Mouse (Mus musculus) heart, postnatal 0 days (tissue): Measurements from ENCODE around the gene Hdac7. TPM values are rescaled to one million over a fixed set of nuclear protein-coding genes. Genes with fewer than 3 reads are reported as not detected.
A peak's percentile ranks its signal among the peaks of the same experiment; 100 is the strongest.

Experiments
- ATAC-seq: fragments of 200-750 bp; cut with Nextera tagmentation; 2 replicates; pipeline ENCODE4 v1.8.0; 2017; ENCODE audit warnings: low read depth, moderate number of reproducible peaks, moderate library complexity; ENCODE audit not compliant: insufficient read depth
- DNase-seq: peaks from one replicate; pipeline ENCODE4 v3.0.0-alpha.2; 2016; ENCODE audit warnings: low spot score
- H3K27ac ChIP-seq: fragments of 300-500 bp; sonication (generic); 2 replicates; pipeline ENCODE4 v1.5.1; 2014; ENCODE audit warnings: low read depth, mild to moderate bottlenecking
- H3K27me3 ChIP-seq: fragments of 300-500 bp; sonication (generic); 2 replicates; pipeline ENCODE4 v1.6.1; 2014; ENCODE audit warnings: low read length, mixed read lengths; ENCODE audit not compliant: control insufficient read depth, insufficient read depth
- H3K36me3 ChIP-seq: fragments of 300-500 bp; sonication (generic); replicated peaks from 2 replicates; pipeline ENCODE4 v1.6.1; 2014; ENCODE audit warnings: low read length, mixed read lengths; ENCODE audit not compliant: control insufficient read depth, insufficient read depth
- H3K4me1 ChIP-seq: fragments of 300-500 bp; sonication (generic); 2 replicates; pipeline ENCODE4 v1.6.1; 2014; ENCODE audit warnings: antibody characterized with exemption; ENCODE audit not compliant: control insufficient read depth, insufficient read depth
- H3K4me2 ChIP-seq: fragments of 300-500 bp; sonication (generic); 2 replicates; pipeline ENCODE4 v1.6.1; 2014; ENCODE audit warnings: low read depth, mild to moderate bottlenecking, low read length, moderate library complexity
- H3K4me3 ChIP-seq: fragments of 300-500 bp; sonication (generic); 2 replicates; pipeline ENCODE4 v1.5.1; 2014; ENCODE audit warnings: low read depth, low read length
- H3K9ac ChIP-seq: fragments of 300-500 bp; sonication (generic); replicated peaks from 2 replicates; pipeline ENCODE4 v1.6.1; 2014; ENCODE audit warnings: low read depth, low read length, mixed read lengths
- H3K9me3 ChIP-seq: fragments of 300-500 bp; sonication (generic); replicated peaks from 2 replicates; pipeline ENCODE4 v1.6.1; 2016; ENCODE audit warnings: low read length; ENCODE audit not compliant: control insufficient read depth
- CTCF ChIP-seq: IDR thresholded peaks from 2 replicates; pipeline ENCODE4 v1.5.1; 2016; ENCODE audit warnings: antibody characterized with exemption, control low read depth, low read depth
- EP300 ChIP-seq: IDR thresholded peaks from 2 replicates; pipeline ENCODE4 v1.6.1; 2016; ENCODE audit warnings: antibody characterized with exemption, low read depth
- WGBS: fragments of 180-500 bp; shearing (Covaris S2); extraction: QIAGEN DNeasy Blood & Tissue Kit; methylation state at CpG from one replicate; pipeline ENCODE4 v1.1.7; 2014; 5-methylcytosine and 5-hydroxymethylcytosine counted together
- polyA plus RNA-seq: library from polyadenylated mRNA; unstranded; fragments of >200 nt; fragmentation: Nextera tagmentation; extraction: Ambion mirVana; gene quantifications from 2 replicates; pipeline ENCODE4 v1.2.1, GENCODE M21; 2015
- total RNA-seq: library from RNA; depleted of rRNA; stranded (reverse); fragments of >200 nt; gene quantifications from 2 replicates; pipeline ENCODE4 v1.2.3, GENCODE M21; 2014; ENCODE audit warnings: low replicate concordance

Hdac7 gene
- total and polyA plus RNA-seq, 2 experiments from 2014 or later = 15.6 to 34.4 TPM

- ATAC-seq (no peak), DNase-seq (no peak)
- Histone ChIP-seq H3K27ac (peak overlapping the region; percentile 22; the same call in 1 of the 2 replicates), H3K36me3 (peaks cover 12% of the 10 kb centered on the region), H3K9ac (no peak overlapping the region), H3K4me1 (peaks cover 34% of the 10 kb centered on the region), H3K9me3 (no peaks in the 10 kb centered on the region), H3K27me3 (no peaks in the 10 kb centered on the region), H3K4me3 (no peak overlapping the region), H3K4me2 (peak overlapping the region; percentile 2; the same call in 1 of the 2 replicates)
- TF ChIP-seq CTCF (no peak), EP300 (no peak)
- 86% methylated on average over 4 of the region's 4 CpGs for WGBS
Measured at GRCm38 (mm10) chr15:97748964-97749363, 95.3 kb downstream of the Hdac7 start.

GRCm38 (mm10) chr15:97748309-97748708, 96.0 kb downstream of the Hdac7 start:
- TF ChIP-seq CTCF (no peak), EP300 (0 out of 2 replicates have a peak, but pooled peaks have one; percentile 22)
- Histone ChIP-seq H3K36me3 (peaks cover 12% of the 10 kb centered on the region), H3K4me3 (no peak overlapping the region), H3K9me3 (no peaks in the 10 kb centered on the region), H3K4me1 (peaks cover 32% of the 10 kb centered on the region), H3K27me3 (no peaks in the 10 kb centered on the region), H3K9ac (no peak overlapping the region), H3K27ac (peak overlapping the region; percentile 22; the same call in 1 of the 2 replicates), H3K4me2 (peak overlapping the region; percentile 1; the same call in 1 of the 2 replicates)
- ATAC-seq (peak; percentile 58), DNase-seq (no peak)
- WGBS = 29% methylated on average over 10 of the region's 10 CpGs

DNA sequence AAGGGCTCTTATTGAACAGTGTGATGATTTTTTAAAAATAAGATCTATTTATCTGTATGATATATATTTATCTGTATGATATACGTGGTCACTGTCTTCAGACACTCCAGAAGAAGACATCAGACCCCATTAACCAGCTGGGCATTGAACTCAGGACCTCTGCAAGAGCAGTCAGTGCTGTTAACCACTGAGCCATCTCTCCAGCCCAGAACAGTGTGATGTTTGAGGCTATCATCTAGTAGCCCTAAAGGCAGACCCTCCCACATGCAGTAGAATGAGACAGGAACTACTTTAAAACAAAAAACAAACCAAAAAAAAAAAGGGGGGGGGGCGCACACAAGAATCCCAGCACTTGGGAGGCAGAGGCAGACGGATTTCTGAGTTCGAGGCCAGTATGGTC, 96.8 kb downstream of the Hdac7 start:
- H3K4me3 ChIP-seq = no peak overlapping the region
- DNase-seq (no peak), ATAC-seq (no peak)
- H3K27me3 ChIP-seq = no peaks in the 10 kb centered on the region
- peaks cover 12% of the 10 kb centered on the region for H3K36me3 ChIP-seq
- H3K9me3 ChIP-seq = no peaks in the 10 kb centered on the region
- TF ChIP-seq CTCF = no peak
- no peak for TF ChIP-seq EP300
- no peak overlapping the region for H3K27ac ChIP-seq
- H3K9ac ChIP-seq = no peak overlapping the region
- 92% methylated on average over 4 of the region's 4 CpGs for WGBS
- peaks cover 34% of the 10 kb centered on the region for H3K4me1 ChIP-seq
- no peak overlapping the region for H3K4me2 ChIP-seq

DNA sequence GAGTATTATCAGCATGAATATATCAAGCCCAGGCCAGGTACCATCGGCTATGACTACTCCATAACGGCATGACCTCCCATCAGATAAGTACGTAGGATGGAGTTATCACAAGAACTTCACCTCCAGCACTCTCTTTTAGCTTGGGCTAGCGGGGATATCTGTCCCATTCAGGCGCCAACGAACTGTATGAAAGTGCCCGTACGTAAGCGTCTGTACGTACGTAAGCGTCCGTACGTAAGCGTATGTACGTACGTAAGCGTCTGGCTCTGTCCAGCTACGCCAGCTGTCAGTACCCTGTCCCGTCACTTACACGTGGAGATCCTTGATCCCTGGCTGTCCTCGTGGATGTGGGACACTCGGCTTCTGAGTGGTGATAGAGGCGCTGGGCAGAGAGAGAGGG, 97.6 kb downstream of the Hdac7 start:
- H3K9me3 ChIP-seq = no peaks in the 10 kb centered on the region
- H3K4me3 ChIP-seq = no peak overlapping the region
- peaks cover 38% of the 10 kb centered on the region for H3K4me1 ChIP-seq
- no peak for DNase-seq
- no peak overlapping the region for H3K9ac ChIP-seq
- no peak overlapping the region for H3K27ac ChIP-seq
- H3K36me3 ChIP-seq = peaks cover 12% of the 10 kb centered on the region
- no peak for ATAC-seq
- 85% methylated on average over 24 of the region's 24 CpGs for WGBS
- H3K27me3 ChIP-seq = no peaks in the 10 kb centered on the region
- TF ChIP-seq CTCF (no peak), EP300 (no peak)
- H3K4me2 ChIP-seq = no peak overlapping the region

- Histone ChIP-seq H3K4me2 (no peak overlapping the region), H3K27ac (no peak overlapping the region), H3K36me3 (peaks cover 12% of the 10 kb centered on the region), H3K4me3 (no peak overlapping the region), H3K9me3 (no peaks in the 10 kb centered on the region), H3K27me3 (no peaks in the 10 kb centered on the region), H3K9ac (no peak overlapping the region), H3K4me1 (peaks cover 40% of the 10 kb centered on the region)
- TF ChIP-seq CTCF (no peak), EP300 (no peak)
- no peak for ATAC-seq
- DNase-seq = no peak
- 83% methylated on average over 10 of the region's 10 CpGs for WGBS
Measured at GRCm38 (mm10) chr15:97746278-97746677, 98.0 kb downstream of the Hdac7 start.

GRCm38 (mm10) chr15:97745331-97745730, 99.0 kb downstream of the Hdac7 start:
- Histone ChIP-seq H3K36me3 (peaks cover 12% of the 10 kb centered on the region), H3K9me3 (no peaks in the 10 kb centered on the region), H3K27ac (peak overlapping the region; percentile 58), H3K9ac (0 out of 2 replicates have a peak overlapping the region, but pooled peaks have one; percentile 4), H3K4me1 (peaks cover 31% of the 10 kb centered on the region), H3K4me3 (no peak overlapping the region), H3K4me2 (peak overlapping the region; percentile 7; the same call in 1 of the 2 replicates), H3K27me3 (no peaks in the 10 kb centered on the region)
- 27% methylated on average over 9 of the region's 10 CpGs for WGBS
- ATAC-seq (0 out of 2 replicates have a peak, but pooled peaks have one; percentile 10), DNase-seq (peak; percentile 41)
- TF ChIP-seq EP300 = no peak
- no peak for TF ChIP-seq CTCF
